Mouse (Mus musculus): ENCODE data around the gene Snapc1. TPM values are rescaled to one million over a fixed set of nuclear protein-coding genes. Genes with fewer than 3 reads are reported as not detected.

Snapc1 gene
- total RNA-seq (2021) = 10 to 100 TPM; 16.9 to 18.2 TPM
- polyA plus RNA-seq (2012; rRNA removed) = 12.5 and 15.4 TPM in 2 replicates
- long read RNA-seq, full-length matches to known transcripts = 11 of 12 reads
- long read RNA-seq, partial matches to known transcripts = 1 of 12 reads
- long read RNA-seq, other reads (novel, unspliced or antisense) = 0 of 12 reads

DNA sequence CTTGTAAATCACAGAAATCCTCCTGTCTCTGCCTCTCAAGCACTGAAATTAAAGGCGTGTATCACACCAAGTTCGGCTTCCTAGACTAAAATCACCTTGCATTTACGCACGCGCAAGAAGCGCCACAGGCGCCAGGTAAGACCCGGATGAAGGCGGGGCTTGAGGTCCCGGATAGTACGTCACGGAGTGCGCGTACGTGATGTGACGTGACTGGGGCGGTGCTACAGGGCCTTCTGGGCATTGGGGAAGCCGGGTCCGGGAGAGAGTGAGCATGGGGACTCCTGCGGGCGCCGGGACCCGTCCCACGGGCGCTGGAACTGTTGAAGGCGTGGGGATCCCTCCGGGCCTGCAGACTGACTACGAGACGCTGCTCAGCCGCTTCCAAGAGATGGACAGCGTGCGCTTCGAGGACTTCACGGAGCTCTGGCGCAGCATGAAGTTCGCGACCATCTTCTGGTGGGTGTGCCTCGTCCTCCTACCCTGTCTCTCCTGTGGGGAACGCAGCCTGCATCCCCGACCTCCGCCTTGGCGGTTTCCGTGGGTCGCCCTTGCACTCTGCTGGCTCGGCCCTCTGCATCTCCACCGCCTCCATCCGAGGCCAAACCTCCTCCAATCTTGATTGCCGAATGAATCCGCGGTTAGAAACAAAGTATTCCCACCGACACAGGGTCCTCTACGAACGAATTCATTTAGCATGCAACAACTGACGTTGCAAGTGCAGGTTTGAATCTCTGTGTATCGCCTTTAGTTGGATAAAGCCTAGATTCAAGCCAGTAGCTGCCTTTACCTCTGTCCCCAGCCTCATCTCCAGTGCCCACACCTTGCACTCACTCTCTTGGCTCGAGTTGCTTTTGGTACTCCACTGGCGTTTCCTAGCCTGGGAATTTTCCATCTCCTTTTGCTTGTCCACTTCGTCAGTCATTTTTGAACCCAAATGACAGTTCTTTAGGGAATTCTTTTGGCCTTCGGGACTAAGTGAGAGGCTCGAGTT is at the start of gene Snapc1:
Gene Snapc1 (plus strand): TSS at position 191 of the 991 bp plus-strand sequence.
- DNase-seq = peak; percentile 97

DNA sequence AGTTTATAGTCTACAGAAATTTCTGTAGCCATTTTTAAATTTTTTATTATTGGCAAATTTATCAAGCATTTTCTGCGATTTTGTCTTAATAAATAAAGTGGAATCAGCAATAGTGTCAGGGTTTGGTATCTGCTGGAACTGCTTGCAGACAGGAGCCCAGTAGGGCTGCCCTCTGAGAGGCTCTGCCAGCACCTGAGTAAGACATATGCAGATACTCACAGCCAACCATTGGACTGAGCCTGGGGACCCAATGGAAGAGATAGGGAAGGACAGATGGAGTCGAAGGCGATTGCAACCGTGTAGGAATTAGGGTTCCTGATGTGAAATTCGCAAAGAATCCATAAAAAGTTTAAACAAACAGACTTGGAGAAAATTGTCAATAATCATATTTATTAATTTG is 45.8 kb upstream of the Snapc1 start:
- DNase-seq = no peak

DNA sequence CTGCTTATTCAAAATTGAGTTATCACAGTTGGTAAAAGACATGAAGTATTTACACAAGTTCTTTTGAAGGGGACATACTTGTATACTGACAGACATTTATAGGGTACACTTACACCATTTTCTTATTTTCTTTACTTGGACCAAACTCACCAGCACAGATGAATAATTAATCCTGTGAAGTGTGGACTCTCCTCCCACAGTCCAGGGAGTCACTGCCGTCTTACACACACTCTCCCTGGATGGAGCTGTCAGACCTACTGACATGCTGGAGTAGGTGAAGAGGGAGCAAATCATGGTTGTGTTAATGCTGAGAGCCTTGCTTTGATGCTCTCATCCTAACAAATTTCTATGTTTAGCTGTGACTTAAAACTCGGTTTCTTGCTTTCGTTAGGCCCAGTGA is 34.0 kb upstream of the Snapc1 start:
- DNase-seq = no peak

DNA sequence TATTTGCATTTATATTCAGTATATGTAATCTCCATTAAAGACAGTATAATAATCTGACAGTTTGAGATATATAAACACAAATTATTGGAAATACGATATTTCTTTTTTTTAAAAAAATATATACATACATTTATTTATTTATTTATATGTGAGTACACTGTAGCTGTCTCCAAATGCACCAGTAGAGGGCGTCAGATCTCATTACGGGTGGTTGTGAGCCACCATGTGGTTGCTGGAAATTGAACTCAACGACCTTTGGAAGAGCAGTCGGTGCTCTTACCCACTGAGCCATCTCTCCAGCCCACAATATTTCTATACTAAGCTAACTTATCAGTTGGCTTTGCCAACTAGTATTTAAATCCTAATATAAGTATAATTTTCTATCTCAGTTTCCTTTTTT is 33.0 kb upstream of the Snapc1 start:
- DNase-seq = no peak

DNA sequence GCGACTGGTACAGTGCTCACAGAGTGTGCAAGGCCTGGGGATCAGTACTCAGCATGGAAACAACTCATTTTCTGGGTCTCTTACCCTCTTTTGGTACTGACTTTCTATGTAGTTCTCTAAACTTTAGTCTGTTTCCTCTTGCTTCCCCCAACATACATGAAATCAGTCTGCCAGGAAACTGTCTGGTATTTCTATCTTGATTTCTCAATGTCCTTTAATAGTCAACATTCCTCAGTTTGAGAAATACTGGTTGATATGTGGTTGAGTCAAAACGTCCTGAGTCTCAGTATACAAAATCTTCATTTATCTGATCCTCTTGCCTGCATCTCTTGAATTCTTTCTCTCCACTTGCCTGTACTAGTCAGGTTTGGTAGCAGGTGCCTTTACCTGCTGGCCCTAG is 29.8 kb upstream of the Snapc1 start:
- DNase-seq = no peak

DNA sequence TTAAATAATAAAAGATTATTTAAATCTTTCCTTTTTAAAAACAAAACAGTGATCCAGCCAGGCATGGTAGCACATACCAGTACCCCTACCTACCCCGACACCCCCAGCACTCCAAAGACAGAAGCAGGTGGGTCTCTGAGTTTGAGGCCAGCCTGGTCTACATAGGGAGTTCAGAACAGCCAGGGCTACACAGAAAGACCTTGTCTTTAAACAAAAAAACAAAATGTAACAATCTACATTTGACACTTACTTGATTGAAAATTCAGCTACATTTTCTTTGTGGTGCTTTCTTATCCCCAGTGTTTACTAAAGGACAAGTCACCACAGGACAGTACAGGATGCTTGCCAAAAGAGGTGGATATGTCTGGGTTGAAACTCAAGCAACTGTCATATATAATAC is 26.9 kb upstream of the Snapc1 start, which contains the start of gene Gm49321:
Gene Gm49321 (plus strand): TSS at position 301 of the 400 bp plus-strand sequence.
- no peak for DNase-seq

GRCm38 (mm10) chr12:73939542-73939941 is 24.7 kb upstream of the Snapc1 start:
- DNase-seq = no peak

DNA sequence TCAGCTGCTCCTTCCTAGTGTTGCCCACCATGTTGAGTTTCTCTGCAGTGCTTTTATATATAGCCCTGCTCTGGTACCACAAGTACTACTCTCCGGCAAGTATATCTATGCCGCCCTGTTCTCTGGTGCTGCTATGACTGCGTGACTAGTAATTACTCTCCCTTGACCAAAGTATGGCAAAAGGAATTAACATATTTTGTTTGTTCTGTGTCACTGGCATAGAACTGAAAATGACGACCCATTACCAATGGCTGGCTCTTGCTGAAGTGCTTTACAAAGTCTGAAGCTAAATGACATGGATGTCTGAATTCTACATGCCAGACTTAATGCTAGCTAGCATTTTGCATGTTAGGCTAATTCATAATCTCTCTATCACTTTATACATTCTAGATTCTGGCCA is 15.9 kb upstream of the Snapc1 start:
- no peak for DNase-seq

GRCm38 (mm10) chr12:73949318-73950058 is 14.8 kb upstream of the Snapc1 start:
- DNase-seq = peak; percentile 71

DNA sequence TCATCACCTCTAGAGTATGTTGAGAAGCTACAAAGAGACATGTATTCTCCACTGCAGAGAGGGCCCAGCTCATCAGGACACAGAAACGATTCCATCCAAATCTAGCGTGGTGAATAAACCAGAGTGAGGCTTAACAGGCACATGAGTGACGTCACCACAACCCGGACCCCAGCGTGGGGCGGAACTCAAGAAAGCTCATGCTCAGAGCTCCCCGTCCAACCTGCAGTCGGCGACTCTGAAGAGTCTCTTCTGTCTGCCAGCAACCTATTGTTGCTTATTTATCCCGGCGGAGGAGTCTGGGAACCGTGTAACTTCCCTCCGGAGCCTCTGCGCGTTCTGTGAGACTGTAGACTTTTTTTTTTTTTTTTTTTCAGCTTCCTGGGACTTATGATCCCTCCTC is 11.4 kb upstream of the Snapc1 start:
- DNase-seq = peak; percentile 36

DNA sequence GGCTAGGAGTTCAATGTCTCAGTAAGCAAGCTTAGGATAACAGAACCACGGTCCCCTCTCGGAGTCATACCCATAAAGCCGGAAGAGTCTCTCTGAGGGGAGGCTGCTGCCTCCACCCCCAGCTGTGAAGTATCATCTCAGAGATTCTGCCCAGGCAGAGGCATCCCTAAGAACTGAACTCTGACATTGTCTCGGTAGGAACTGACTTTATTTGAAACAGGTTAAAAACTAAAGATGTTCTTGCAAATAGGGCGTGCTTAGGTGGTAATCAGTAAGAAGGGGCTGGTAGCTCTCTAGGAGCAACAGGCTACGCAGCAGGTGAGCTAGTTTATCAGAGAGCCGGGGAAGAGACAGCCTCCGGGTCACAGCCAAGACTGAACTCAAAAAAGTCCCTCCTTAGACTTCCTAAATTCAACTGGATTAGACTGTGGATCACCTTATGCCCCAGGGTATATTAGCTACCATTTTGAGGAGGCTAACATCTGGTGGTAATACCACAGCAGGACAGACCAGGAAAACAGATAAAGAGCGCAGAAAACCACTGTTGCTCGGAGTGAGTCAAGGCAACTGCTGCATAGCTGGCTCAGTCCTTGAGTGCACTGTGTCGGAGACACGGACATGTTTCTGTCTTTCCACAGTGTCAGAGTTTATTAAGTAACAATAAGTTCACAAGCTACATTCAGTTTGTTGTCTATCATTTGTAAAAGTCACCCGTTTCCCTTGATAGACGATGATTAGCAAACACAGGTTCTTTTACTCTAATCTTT is 10.7 kb upstream of the Snapc1 start:
- DNase-seq = peak; percentile 15

DNA sequence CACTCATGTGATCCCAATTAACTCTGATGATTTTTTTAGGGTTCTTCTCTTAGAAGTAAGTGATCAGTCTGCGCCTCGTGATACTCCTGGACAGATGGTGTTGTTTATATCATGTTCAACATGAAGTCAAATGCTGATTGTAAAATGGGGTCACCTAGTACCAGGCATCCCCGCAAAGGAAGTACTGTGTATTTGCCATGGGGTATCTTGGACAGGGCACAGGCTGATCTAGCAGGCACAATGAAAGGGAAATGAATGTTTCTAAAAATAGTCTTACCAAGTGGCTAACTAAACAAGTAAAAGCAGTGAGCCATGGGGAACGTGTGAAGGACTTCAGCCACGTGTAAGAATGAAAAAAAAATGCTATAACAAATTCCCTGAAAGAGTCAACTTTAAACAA is 9.5 kb upstream of the Snapc1 start:
- no peak for DNase-seq

GRCm38 (mm10) chr12:73957676-73958075 is 6.6 kb upstream of the Snapc1 start:
- DNase-seq = no peak

GRCm38 (mm10) chr12:73958830-73959229 is 5.5 kb upstream of the Snapc1 start:
- no peak for DNase-seq

- DNase-seq = no peak
Measured at GRCm38 (mm10) chr12:73969142-73969541, 4.9 kb downstream of the Snapc1 start.

DNA sequence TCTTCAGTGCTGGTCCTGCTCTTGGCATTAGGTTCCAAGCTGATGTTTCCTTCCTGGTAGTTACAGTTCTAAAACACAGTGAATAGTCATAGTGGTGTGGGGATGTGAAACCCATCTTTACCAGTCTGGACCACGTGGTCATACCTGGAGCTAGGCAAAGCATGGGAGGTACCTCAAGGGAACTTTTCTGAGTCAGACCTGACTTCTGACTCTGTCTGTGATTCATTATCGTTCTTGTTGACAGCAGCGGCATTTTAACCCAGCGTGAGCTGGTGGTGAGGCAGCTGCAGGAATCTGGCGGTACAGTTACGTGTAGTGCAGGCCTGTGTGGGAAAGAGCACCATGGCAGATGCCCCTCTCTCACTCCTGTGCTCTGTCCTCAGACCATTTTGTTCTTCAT is 10.3 kb downstream of the Snapc1 start:
- DNase-seq = no peak

DNA sequence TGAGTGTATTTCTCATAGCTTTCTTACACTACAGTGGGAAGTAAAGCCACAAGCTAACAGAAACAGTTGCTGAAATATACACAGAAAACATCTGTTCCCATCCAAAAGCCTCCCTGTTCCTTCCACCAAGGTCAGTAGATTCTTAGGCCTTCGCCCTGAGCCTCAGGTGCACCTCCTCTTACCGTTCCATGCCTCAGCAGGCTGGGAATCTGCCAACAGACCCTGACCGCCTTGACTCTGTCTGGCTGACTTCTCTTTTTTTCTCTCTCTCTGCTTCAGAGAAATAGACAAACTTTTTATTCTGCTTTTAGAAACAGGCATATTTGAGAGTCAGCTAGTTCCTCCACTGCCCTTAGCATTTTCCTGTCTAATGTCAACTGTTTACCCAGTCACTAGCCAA is 13.9 kb downstream of the Snapc1 start:
- no peak for DNase-seq

GRCm38 (mm10) chr12:73979667-73980066 is 15.4 kb downstream of the Snapc1 start:
- no peak for DNase-seq

GRCm38 (mm10) chr12:73982533-73982932 is 18.3 kb downstream of the Snapc1 start:
- peak; percentile 32 for DNase-seq

DNA sequence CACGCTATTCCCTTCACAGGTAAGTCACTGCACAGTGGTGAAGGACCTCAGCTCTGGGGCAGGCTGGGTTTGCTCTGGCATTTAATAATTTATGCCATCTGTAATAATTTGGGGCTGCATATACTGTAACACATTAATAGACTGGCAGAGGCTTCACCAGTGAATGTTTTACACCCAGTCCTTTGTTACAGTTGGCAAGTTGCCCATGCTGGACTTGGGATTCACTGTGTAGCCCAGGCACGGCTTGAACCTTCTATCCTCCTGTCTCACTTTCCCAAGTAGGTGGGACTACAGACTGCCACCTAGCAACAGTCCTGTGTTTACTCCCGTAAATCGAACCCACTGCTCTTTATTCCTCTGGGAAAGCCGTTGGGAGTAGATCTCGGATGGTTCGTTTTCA is 22.0 kb downstream of the Snapc1 start:
- no peak for DNase-seq

- no peak for DNase-seq
Measured at GRCm38 (mm10) chr12:73988393-73989008, 24.2 kb downstream of the Snapc1 start.

Measured in adrenal gland, adult 2 months (tissue).